Mouse (Mus musculus): Measurements from ENCODE around the gene Krtcap2.
A peak's percentile ranks its signal among the peaks of the same experiment; 100 is the strongest.
"Not testable (repeated sequence)": the region's sequence is repeated elsewhere in the genome, so short reads cannot be mapped to it uniquely, and the experiment has no call there.

The Krtcap2 gene

DNA sequence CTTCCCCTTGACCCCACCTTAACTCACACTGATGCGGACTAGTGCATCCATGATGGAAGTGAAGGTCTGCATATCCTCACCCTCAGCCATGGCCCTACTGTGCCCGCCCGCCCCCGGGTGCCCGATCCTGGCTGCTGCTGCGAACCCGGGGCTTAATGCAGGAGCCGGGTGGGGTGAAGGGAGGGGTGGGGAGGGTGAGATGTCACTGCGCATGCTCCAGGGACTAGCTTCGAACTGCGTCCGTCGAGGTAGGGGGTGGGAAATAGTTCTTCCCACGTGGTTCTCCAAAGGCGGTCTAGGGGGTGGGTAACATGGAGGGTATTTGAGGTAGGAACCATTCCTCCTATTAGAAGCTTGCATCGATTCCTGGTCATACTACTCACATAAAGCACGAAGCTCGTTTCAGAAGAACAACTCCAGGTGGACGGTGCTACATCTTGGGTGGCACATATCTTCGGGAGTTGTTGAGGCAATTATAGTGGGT, at the start of gene Krtcap2:
Krtcap2 (plus strand) TSS at position 279 of the 484 bp plus-strand sequence.
- peak; percentile 72 for DNase-seq

DNA sequence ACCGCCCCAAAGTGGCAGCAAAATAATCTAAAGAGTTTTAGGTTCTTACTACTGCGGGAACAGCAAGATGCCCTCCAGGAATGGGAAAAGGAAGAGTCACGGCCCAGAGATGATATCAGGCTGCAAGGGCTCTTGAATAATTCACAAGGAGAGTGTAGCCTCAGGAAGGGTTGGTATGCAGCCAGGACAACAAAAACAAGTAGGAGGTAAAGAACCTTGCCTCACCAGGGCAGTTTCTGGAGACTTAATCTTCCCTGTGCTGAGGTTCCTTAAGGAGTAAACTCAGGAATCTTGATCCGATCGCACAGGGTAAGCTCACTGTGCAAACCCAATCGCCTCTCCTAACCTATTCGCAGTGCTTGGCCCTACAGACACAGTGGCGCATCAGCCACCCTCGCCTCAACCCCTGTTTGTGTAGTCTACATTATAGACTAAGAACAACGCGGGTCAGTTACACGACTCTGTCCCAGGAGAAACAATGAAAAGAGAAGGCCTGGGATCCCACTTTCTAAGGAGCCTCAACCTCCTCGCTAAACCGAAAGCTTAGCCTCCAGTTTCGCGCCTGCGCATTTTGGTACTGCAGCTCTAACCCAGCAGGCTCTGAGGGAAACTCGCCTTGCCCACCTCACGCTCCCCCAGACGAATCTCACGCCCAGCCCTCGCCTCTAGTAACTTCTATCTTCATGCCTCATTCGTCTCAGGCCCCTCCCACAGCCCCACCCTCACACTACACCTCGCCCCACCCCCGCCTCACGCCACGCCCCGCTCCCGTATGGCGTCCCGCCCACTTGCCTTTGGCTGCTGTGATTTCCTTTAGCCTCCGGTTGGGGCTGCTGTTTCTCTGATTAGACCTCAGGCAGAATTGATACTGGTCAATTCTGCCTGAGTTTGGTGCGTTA, 49.5 kb upstream of the Krtcap2 start:
- DNase-seq: peak; percentile 83

DNA sequence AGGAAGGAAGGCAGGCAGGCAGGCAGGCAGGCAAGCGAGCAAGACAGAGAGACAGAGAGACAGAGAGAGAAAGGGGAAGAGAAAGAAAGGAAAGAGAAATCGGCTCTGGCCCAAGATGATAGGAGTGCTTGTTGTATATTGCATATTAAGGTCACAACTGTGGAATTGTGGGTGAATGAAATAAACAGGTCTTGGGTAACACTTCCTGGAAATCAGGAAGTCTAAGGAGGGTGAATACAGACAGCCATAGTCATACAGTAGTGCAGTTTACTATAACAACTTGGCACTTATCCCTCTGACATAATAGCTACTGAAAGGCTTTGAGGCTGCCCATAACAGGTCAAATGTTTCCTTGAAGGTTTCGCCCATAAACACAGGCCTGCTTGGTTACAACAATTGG, 45.9 kb upstream of the Krtcap2 start:
- DNase-seq: no peak

DNA sequence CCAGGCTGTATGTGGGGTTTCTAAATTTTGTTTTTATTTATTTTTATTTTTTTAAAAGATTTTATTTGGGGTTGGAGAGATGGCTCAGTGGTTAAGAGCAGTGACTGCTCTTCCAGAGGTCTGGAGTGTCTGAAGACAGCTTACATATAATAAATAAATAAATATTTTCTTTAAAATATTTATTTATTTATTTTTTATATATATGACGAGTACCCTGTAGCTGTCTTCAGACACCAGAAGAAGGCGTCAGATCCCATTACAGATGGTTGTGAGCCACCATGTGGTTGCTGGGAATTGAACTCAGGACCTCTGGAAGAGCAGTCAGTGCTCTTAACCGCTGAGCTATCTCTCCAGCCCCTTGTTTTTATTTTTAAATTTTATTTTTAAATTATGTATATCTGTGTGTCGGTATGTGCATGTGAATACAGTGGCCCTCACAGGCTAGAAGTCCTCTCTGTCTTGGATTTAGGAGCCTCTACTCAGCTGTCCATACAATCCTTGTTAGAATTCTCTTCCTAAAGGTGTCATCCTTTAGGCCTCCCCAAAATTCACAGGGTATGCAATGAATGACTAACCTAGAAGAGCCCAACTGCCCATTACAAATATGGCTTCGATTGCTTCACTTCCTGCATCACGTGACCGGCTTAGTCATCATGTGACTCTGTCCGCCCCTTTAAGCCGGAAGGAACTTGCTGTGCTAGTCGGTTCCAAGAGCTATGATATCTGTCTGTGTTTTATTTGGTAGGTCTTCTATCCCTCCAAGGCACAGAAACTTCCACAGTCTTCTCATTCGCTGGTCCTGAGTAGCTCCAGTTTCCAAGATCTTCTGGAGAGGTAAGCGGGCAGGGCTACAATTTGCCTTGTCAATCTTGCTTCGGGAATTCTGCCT, 43.3 kb upstream of the Krtcap2 start, which contains the start of gene Gba:
Gba (plus strand) TSS at position 676 of the 889 bp plus-strand sequence.
- peak; percentile 83 for DNase-seq

DNA sequence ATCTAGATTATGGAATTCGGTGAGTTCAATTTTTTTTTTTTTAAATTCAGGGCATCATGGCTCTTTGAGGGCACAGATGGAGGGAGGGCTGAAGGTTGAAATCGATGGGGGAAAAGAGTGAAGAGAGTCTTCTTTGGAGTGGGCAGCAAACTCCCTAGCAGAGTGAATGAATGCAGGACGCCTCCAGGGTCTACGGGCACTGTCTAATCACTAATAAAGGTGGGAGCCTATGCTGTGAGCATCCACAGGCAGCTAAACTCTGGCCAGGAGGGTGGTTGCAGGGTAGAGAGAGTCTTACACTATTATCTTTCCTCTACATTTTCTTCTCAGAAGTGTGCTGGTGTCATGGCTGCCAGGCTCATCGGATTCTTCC, 42.6 kb upstream of the Krtcap2 start:
- no peak for DNase-seq

DNA sequence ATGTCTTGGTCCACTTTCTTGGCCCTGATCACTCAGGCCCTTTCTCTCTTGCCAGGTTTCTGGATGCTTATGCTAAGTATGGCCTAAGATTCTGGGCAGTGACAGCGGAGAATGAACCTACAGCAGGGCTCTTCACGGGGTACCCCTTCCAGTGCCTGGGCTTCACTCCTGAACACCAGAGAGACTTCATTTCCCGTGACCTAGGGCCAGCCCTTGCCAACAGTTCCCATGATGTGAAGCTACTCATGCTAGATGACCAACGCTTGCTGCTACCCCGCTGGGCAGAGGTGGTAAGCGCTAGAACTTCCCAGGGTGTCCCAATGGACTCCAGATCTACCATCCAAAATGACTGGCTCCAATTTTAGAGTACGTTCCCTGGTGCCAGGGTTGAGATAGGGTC, 39.7 kb upstream of the Krtcap2 start:
- DNase-seq: no peak

DNA sequence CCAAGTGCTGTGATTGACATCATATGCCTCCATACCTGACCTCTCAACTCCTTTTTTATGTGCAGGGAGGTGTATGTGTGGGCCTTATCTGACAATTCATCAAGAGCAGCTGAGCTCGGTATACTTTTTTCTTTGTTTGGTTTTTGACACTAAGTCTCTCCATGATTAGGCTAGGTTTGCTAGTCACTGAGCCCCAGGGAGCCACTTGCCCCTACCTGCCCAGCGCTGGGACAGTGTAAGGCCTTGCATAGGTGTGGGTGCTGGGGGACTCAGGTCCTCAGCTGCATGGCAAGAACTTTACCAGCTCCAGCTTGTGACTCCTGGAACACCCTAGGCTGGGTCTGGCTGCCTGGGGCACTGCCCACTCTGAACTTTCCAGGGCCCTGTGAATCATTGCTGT, 39.1 kb upstream of the Krtcap2 start:
- no peak for DNase-seq

DNA sequence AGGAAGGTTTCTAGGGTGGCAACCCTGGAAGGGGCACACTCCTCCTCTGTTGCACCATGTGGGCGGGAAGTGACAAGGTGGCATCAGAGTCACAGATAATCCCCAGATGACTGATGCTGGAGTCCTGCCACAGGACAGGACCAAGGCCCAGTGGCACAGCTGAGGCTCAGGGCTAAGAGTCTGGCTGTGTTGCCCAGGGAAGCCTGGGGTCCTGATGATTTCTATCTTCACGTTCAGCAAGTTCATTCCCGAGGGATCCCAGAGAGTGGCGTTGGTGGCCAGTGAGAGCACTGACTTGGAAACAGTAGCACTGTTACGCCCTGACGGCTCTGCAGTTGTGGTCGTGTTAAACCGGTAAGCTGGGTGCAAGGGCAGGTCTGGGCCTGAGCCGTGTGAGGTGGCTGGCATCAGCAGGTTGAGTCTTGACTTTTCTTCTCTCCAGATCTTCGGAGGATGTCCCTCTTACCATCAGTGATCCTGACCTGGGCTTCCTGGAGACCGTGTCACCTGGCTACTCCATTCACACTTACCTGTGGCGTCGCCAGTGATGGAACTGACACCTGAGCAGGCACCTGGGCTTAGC, 37.6 kb upstream of the Krtcap2 start:
- DNase-seq: no peak

DNA sequence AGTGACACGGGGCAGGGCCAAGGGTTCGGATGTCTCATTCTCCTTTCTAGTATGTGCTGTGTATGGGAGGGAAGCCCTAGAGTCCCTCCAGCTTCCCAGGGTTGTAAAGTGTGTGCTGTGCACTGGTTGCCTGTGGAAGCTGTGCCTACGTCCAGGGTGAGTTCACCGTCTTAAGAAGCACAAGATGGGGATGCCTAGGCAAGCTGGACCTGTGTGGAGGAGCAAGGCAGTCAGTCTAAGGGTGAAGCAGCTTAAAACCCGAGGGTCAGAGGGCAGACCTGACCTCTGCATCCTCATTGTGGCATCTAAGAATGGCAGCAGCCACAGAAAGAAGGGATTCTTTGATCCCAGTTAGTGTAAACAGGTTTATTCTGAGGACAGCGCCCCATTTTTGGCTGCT, 37.0 kb upstream of the Krtcap2 start:
- DNase-seq: no peak

DNA sequence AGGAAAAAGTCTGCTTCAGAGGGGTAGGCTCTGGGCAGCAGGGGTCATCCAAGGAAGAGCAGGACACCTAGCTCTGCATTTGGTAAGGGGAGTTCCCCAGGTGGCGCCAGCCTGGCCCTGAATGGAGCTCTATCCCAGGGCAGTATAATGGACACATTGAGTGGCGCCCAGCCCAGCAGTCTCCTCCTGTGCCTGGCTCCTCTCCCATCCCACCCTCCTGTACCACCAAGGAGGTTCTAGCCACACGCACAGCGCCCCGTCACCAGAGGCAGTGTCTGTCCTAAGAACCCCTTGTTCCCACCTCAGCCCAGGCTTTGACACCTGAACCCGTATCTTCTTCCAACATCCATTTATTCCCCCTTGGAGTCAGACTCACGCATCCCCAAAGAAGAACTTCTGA, 36.0 kb upstream of the Krtcap2 start:
- DNase-seq: no peak

DNA sequence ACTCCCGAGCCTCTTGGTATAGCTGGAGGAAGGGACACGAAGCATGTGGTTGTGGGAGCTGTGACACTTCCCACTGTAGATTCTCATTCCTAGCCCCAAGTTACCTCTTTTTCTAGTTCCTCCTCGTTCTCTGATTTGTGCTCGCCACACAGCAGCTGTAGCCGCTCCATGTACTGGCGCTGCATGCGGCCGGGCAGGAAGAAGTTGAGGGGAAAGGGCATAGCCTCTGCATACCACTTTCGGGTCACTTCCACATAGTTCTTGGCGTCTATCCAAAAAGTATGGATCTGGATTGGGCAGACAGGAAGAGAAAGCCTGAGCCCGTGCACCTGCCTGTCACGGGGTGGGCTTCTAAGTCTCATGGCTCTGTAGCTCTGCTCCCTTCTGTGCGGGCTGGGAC, 35.6 kb upstream of the Krtcap2 start:
- no peak for DNase-seq

DNA sequence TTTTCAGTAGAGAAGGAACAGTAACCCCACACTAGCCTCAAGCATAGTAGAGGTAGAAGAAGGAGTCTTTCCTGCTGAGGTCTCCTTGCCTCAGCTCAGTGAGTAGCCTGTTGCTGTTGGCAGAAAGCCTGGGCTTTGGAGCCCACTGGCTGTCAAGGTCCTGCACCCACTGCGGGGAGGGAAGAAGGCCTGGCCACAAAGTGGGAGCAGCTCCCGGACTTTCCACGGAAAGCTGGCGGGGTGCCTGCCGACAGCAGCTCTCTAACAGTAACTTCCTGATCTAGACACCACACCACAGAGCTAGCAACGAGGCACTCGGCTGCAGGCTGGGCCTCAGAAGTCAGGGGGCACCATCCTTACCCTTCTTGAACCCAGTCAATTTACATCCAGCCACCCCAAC, 35.0 kb upstream of the Krtcap2 start:
- no peak for DNase-seq

DNA sequence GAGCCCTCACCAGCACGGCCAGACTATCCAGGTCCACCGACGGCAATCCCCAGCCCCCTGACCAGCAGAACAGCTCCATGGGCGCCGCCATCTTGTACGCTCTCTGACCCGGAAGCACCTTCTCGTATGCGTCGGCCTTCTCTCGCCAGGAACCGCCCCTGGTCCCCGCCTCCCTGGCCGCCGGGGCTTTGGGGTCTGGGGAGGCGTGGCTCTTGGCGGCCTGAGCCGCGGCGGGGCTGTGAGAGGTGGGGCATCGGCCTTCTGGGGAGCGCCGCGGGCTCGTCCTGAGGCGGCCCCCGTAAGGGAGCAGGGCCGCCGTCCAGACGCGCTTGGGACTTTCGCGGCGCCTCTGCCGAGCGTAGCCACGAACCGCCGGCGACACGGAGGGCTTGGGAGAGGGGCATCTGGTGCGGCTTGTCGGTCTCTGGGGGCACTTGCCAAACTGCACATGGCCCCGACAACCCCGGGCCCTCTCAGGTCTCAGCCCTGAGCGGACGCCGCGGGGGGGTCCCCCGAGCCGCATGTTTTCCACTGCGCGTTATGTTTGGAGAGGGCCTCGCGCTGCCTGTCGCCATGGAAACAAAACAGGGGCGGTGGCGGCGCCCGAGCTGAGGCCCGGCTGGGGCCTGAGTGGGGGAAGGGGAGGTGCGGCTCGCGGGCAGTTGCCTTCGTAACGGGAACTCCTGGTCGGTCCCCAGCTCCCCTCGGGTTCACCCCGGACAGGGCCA, 31.8 kb upstream of the Krtcap2 start:
- DNase-seq: peak; percentile 92

DNA sequence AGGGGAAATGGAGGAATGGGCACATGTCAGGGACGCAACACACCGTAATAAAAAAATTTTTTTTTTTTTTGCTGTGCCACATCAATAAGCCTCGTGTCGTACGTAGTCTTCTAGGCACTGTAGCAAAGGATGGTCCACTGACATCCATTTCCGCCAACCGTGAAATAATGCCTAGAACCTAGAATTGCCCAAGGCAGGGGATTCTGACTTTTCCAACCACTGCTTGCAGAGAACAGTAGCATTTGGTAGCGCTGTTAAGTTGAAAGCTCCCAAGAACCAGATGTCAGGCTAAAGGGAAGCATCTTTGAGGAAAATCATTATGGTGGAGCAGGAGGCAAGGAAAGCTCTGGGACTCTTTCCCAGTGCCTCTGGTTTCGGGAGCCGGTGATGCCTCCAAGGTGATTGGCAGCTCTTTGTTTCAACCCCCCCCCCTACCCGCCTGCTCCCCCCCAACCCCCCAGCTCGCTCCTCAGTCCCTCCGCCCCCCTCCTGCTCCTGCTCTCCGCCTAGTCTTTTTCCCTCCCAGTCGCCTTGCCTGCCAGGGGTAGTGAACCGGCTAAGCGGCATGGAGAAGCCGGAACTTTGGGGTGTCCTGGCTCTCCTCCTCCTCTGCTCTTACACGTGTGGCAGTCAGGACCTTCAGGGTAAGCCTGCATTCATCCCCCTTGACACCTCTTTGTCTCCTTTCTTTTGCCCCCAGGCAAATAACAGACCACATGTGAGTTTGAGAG, 30.9 kb upstream of the Krtcap2 start, which contains the start of gene Thbs3:
Thbs3 (plus strand) TSS at position 500 of the 731 bp plus-strand sequence.
- DNase-seq: no peak

DNA sequence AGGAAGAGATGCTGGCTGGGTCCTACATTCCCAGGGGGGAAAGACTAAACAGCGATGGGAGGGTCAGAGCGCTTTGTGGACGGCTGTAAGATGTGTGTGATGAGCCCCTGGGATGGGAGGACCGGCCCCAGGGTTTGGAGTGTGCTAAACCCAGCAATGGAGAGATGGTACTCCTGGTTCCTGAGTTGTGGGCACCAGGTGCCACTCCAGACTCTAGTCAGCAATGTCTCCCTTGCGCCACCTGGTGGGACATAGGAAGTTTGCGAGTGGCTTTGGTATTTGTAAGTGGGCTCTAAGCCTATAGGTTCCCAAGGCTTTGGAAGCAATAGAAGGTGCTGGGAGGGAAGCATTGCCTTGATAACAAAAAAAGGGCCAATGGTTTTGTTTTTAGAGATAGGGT, 29.9 kb upstream of the Krtcap2 start:
- DNase-seq: peak; percentile 83

DNA sequence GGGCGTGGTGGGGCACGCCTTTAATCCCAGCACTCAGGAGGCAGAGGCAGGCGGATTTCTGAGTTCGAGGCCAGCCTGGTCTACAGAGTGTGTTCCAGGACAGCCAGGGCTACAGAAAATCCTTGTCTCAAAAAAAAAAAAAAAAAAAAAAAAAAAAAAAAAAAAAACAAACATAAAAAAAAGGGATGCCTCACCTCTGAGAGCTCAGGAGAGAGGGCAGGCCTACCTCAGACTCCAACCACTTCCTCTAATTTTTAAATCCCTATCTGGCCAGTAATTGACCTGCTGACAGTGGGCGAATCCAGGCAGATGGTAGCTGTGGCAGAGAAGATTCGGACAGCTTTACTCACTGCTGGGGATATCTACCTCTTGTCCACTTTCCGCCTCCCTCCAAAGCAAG, 29.4 kb upstream of the Krtcap2 start:
- DNase-seq: not testable (repeated sequence)

DNA sequence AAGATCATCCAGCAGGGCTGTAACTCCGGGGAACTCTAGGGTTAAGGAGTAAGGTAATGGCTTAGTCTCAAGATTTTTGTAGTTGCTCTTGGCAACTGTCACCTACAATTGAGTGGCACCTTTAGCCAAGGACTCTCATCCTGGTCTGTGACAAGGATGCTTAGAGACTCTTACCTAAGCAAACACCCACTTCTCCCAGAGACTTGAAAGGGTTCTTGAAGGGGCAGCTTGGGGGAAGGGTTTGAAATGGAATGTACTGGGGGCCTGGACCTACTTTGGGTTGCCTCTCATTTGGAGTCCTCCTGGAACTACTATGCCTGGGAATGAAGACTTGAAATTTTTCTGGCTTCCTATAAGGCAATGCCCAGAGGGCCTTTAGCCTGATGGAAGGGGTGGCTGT, 27.5 kb upstream of the Krtcap2 start:
- DNase-seq: no peak

DNA sequence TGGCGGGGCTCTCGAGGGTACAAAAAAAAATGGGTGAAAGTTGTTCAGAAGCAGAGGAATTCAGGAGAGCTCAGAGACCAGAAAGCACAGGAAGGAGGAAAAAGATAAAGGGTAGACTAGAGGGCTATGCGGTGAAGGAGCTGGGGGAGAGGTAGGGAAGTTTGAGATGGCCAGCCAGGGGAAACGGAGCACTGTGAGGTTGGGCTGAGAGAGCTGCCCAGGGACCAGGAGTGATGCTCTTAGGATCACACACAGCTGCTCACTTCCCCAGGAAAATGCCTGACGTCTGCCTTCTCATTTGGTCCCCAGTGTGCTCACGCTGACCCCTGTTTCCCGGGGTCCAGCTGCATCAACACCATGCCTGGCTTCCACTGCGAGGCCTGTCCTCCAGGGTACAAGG, 26.2 kb upstream of the Krtcap2 start:
- no peak for DNase-seq

DNA sequence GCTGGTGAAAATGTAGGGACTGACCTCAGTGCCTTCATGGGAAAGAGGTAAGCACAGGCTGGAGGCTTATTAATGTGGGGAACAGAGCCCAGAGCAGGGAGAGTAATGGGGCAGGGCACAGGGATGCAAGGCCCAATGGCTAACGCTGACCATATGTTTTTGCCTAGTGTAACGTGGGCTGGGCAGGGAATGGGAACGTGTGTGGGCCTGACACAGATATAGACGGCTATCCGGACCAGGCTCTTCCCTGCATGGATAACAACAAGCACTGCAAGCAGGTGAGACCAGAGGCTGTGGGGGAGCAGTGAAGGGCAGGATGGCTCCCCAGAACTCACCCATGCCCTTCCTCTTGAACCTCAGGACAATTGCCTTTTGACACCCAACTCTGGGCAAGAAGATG, 24.6 kb upstream of the Krtcap2 start:
- no peak for DNase-seq

DNA sequence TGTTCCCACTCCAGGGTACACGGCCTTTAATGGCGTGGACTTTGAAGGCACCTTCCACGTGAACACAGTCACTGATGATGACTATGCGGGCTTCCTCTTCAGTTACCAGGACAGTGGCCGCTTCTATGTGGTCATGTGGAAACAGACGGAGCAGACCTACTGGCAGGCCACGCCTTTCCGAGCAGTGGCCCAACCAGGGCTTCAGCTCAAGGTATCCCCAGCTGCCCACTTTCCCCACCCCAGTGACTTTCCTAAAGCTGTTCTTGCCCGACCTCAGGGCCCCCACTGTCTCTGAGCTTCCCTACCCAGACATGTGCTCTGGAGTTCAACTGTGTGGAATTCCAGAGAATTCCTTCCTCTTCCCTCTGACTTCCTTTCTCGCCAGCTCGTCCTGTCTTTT, 21.0 kb upstream of the Krtcap2 start:
- DNase-seq: no peak

DNA sequence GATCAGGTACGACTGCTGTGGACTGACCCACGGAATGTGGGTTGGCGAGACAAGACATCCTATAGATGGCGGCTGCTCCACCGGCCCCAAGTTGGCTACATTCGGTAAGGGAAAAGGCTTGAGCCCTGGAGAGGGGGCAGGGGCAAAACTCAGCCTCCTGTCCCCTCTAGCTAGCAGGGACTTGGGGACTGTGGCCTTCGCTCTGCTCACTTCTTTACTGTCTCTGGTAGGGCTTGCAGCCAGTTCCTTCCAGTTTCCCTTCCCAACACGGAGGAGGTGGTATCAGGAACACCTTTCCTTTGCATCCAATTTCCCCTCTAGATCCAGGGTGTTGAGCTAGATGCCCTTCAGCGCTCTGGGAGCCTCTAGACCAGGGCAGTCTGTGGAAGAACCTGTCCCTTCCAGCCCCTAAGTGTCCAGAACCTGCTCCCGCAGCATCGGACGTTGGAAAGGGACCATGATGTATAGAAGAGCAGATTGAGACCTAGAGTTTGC, 20.4 kb upstream of the Krtcap2 start:
- no peak for DNase-seq

DNA sequence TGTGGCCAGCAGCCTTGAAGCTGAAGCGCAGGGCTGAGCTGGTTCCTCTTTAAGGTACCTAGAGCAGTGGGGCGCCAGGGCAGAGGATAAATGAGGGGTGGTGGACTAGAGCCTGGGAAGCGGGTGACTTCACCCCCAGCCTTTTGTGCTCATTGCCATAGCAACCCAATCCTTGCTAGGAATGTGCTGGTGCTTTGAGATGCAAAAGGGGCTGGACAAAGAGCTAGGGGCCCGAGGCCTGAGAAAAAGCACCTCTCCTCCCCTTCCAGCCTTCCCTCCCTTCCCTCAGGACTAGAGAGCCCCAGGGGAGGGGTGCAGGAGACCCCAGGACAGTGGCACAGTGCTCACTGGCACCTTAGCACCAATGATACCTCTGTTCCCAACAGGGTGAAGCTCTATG, 19.8 kb upstream of the Krtcap2 start:
- DNase-seq: no peak
